In the genomic region with DNA sequence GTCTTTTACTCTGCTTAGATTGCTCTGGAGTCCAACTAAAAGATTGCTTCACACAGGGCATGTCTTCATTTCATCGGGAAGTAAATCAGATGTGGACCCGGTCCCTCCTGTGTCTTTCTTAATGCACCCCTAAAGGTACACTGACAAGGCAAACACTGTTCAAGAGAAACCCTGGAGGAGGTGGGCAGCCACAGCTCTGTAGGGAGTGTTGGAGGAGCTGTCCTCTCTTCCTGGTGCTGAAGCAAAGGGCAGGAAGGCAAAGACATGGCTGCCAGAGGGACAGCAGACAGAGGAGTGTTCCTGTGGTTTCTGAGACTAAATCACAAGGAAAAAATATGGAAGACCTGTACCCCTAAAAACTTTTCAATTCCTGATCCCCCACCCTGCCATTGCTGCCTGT, we compare ENCODE assay signal across 8 mouse cellular contexts. TPM values are rescaled to one million over a fixed set of nuclear protein-coding genes. Genes with fewer than 3 reads are reported as not detected.
DNase-seq lines count a peak whose midpoint lies in the region; ATAC-seq lines count a peak whose summit lies in the region.

No protein-coding gene starts in this region.

- peak; percentile 46 to 72 for DNase-seq in heart, postnatal 14 days
- no peak for DNase-seq in heart, postnatal 25 days (ENCODE audit: low spot score)
- DNase-seq in adipocyte (ENCODE audit: low spot score): peak; percentile 36
- peak; percentile 5 to 24 for DNase-seq in heart, postnatal 36 days
- peak; percentile 26 to 63 for DNase-seq in lung, postnatal 4 days
- no peak for DNase-seq in layer of hippocampus, postnatal 36 days
- DNase-seq in left cerebral cortex, adult 18-20 months (ENCODE audit: low spot score in 2 of 2): no peak

- ATAC-seq in inflammation-experienced regulatory T-cells, adult 6 months: no peak

- intact Hi-C loops in heart, postnatal 14 days (cut with DNase I): no loop called here
- intact Hi-C loops in heart, postnatal 25 days (cut with DNase I): no loop called here
- intact Hi-C loops in heart, postnatal 36 days (cut with DNase I): no loop called here

RNA-seq across cellular contexts. Expression of a gene that starts 31.1 kb away (rescaled TPM):
- total RNA-seq in heart, postnatal 14 days (2021): 1 to 10 TPM; 7.2 to 7.4 TPM
- 1 to 10 TPM; 3.4 to 5.1 TPM for total RNA-seq in heart, postnatal 25 days (2021)
- 1 to 10 TPM; 6.2 to 7.1 TPM for total RNA-seq in heart, postnatal 36 days (2021)
- under 1 TPM in 1 of 3 experiments, not detected in 2; 0.58 TPM for polyA plus RNA-seq in inflammation-experienced regulatory T-cells, adult 6 months (2017; shearing (Covaris generic))
- 100 to 1,000 TPM; 294 to 305 TPM for total RNA-seq in layer of hippocampus, postnatal 36 days (2021)
- 100 to 1,000 TPM; 441 to 504 TPM for total RNA-seq in left cerebral cortex, adult 18-20 months (2021)

Comparison
In these comparisons a context has a peak if more than half of its experiments do, and no peak if none do; other contexts are left out.
1. DNase-seq: peak in heart, postnatal 14 days (2 of 2), adipocyte (single experiment), heart, postnatal 36 days (2 of 2) and lung, postnatal 4 days (2 of 2); none in heart, postnatal 25 days (single experiment), layer of hippocampus, postnatal 36 days (0 of 2) and left cerebral cortex, adult 18-20 months (0 of 2).
2. RNA of a gene that starts 31.1 kb away (total RNA-seq): 441 to 504 TPM in left cerebral cortex, adult 18-20 months and 294 to 305 TPM in layer of hippocampus, postnatal 36 days; 7.2 to 7.4 TPM in heart, postnatal 14 days, 6.2 to 7.1 TPM in heart, postnatal 36 days and 3.4 to 5.1 TPM in heart, postnatal 25 days; every median in the first group is over 10 times any median in the second.